Mouse (Mus musculus) heart, embryonic 12.5 days (tissue): ENCODE results near the gene Mpp3. TPM values are rescaled to one million over a fixed set of nuclear protein-coding genes. Genes with fewer than 3 reads are reported as not detected.
A peak's percentile ranks its signal among the peaks of the same experiment; 100 is the strongest.

Experiments
- ATAC-seq: fragments of 200-750 bp; cut with Nextera tagmentation; 2 replicates; pipeline ENCODE4 v1.8.0; 2017; ENCODE audit warnings: moderate TSS enrichment, moderate library complexity; ENCODE audit not compliant: insufficient number of reproducible peaks, low FRiP score
- H3K27ac ChIP-seq: fragments of 300-500 bp; sonication (generic); 2 replicates; pipeline ENCODE4 v1.5.1; 2016; ENCODE audit warnings: mild to moderate bottlenecking, moderate library complexity; ENCODE audit not compliant: poor library complexity, severe bottlenecking
- H3K27me3 ChIP-seq: fragments of 300-500 bp; sonication (generic); replicated peaks from 2 replicates; pipeline ENCODE4 v1.6.1; 2016; ENCODE audit warnings: mild to moderate bottlenecking, moderate library complexity
- H3K36me3 ChIP-seq: fragments of 300-500 bp; sonication (generic); 2 replicates; pipeline ENCODE4 v1.6.1; 2016; ENCODE audit warnings: mild to moderate bottlenecking, moderate library complexity
- H3K4me1 ChIP-seq: fragments of 300-500 bp; sonication (generic); replicated peaks from 2 replicates; pipeline ENCODE4 v1.6.1; 2016; ENCODE audit warnings: mild to moderate bottlenecking
- H3K4me2 ChIP-seq: fragments of 300-500 bp; sonication (generic); 2 replicates; pipeline ENCODE4 v1.6.1; 2016; ENCODE audit warnings: mild to moderate bottlenecking, moderate library complexity
- H3K4me3 ChIP-seq: fragments of 300-500 bp; sonication (generic); 2 replicates; pipeline ENCODE4 v1.5.1; 2016; ENCODE audit warnings: mild to moderate bottlenecking
- H3K9ac ChIP-seq: fragments of 300-500 bp; sonication (generic); 2 replicates; pipeline ENCODE4 v1.6.1; 2016; ENCODE audit warnings: mild to moderate bottlenecking, moderate library complexity
- H3K9me3 ChIP-seq: fragments of 300-500 bp; sonication (generic); replicated peaks from 2 replicates; pipeline ENCODE4 v1.6.1; 2016; ENCODE audit warnings: mild to moderate bottlenecking, moderate library complexity
- WGBS: fragments of 180-500 bp; shearing (Covaris S2); methylation state at CpG from one replicate; pipeline ENCODE4 v1.1.7; 2016; 5-methylcytosine and 5-hydroxymethylcytosine counted together
- polyA plus RNA-seq: library from polyadenylated mRNA; unstranded; fragments of >200 nt; fragmentation: Nextera tagmentation; extraction: Ambion mirVana; gene quantifications from 2 replicates; pipeline ENCODE4 v1.2.1, GENCODE M21; 2016

Mpp3 gene
- 4.1 and 4.5 TPM in 2 replicates for polyA plus RNA-seq

DNA sequence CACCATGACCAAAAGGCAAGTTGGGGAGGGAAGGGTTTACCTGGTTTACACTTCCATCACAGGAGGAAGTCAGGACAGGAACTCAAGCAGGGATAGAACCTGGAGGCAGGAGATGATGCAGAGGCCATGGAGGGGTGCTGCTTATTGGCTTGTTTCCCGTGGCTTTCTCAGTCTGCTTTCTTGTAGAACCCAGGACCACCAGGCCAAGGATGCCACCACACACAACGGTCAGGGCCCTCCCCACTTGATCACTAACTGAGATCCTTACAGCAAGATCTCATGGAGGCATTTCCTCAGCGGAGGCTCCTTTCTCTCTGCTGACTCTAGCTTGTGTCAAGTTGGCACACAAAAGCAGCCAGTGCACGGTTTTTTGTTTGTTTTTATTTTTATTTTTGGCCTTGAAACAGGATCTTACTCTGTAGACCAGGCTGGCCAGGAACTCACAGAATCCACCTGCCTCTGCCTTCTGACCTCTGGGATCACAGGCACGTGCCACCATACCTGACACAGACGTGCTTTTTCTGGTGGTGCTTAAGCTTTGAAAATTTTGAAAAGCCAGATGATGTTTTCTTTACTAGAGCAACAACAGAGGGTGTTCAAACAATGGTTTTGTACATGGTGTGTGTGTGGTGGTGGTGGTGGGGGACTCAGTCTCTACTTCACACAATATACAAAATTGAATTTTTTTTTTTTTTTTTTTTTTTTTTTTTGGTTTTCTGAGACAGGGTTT lies at the start of gene Mpp3:
Gene Mpp3, minus strand, starts transcription at position 375 of the 730 bp plus-strand sequence.
- Histone ChIP-seq H3K4me3 (peak within 1 kb of the TSS; percentile 79), H3K36me3 (no peaks in the 10 kb centered on the region), H3K9ac (peak within 1 kb of the TSS; percentile 81), H3K27ac (no peak within 1 kb of the TSS), H3K9me3 (no peaks in the 10 kb centered on the region), H3K4me2 (peak within 1 kb of the TSS; percentile 99), H3K27me3 (peaks cover 36% of the 10 kb centered on the region), H3K4me1 (peaks cover 24% of the 10 kb centered on the region)
- ATAC-seq = no peak
- WGBS = 70% methylated on average over 6 of the region's 6 CpGs

DNA sequence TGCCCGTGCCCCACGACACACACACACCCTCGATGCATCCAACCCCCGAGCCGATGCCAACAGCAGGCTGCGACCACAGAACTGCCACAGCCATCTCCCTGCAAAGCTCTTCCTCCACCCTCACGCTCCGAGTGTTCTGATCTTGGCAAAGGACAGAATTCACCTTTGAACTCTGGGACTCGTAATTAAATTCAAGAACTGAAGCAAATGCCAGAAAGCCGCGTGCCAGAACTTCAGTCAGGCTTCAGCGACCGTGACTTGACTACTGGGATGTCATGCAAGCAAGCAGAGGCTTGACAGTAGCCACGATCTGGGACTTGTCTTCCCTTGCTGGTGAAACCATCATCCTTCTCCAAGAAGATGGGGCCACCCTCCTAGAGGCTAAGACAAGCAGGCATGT lies 45.5 kb upstream of the Mpp3 start:
- Histone ChIP-seq H3K27ac (no peak overlapping the region), H3K4me1 (peaks cover 7% of the 10 kb centered on the region), H3K9ac (no peak overlapping the region), H3K9me3 (no peaks in the 10 kb centered on the region), H3K4me2 (no peak overlapping the region), H3K36me3 (peaks cover 27% of the 10 kb centered on the region), H3K4me3 (no peak overlapping the region), H3K27me3 (no peaks in the 10 kb centered on the region)
- WGBS = 88% methylated on average over 14 of the region's 14 CpGs
- no peak for ATAC-seq

DNA sequence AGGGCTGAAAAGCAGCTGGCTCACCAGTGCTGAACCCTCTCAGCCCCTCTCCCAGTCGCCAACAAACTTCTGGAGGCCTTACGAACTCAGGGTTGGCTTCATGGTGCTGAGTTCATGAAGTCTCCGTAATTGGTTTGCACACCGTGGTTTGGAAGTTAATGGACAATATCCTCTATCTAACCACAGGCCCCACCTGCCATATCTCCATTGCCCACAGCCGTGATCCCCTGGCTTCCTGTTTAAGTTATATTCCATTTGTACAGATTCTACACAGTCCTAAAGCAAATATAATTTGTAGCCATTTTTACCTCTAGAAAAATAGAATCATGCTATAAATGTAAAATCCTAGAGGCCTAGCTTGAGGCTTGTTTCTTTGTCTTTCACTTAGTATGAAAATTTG lies 44.5 kb upstream of the Mpp3 start:
- Histone ChIP-seq H3K36me3 (peaks cover 20% of the 10 kb centered on the region), H3K9me3 (no peaks in the 10 kb centered on the region), H3K4me2 (no peak overlapping the region), H3K4me1 (peaks cover 7% of the 10 kb centered on the region), H3K27ac (no peak overlapping the region), H3K4me3 (no peak overlapping the region), H3K27me3 (no peaks in the 10 kb centered on the region), H3K9ac (no peak overlapping the region)
- WGBS = 73% methylated on average over 5 of the region's 5 CpGs
- no peak for ATAC-seq

DNA sequence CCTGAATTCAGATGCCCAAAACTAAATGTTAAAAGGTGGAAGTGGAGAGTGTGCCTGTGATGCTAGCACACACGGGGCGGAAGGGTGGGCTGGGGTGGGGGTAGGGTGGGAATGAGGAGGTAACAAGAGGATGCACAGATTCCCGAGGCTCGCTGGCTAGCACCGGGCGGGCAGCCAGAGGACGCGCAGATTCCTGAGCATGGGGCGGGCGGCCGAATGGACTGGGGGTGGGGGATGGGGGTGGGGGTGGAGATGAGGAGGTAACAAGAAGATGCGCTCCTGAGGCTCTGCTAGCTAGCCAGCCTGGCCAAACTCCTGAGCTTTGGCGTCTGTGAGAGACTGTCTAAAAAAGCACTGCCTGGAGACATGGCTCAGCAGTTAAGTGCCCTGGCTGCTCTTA lies 42.2 kb upstream of the Mpp3 start:
- peaks cover 7% of the 10 kb centered on the region for H3K4me1 ChIP-seq
- WGBS = 2% methylated on average over 13 of the region's 13 CpGs
- H3K27ac ChIP-seq = no peak overlapping the region
- H3K27me3 ChIP-seq = no peaks in the 10 kb centered on the region
- H3K4me3 ChIP-seq = peak overlapping the region; percentile 12; the same call in 1 of the 2 replicates
- ATAC-seq = 0 out of 2 replicates have a peak, but pooled peaks have one; percentile 33
- H3K36me3 ChIP-seq = peaks cover 12% of the 10 kb centered on the region; the same call in 1 of the 2 replicates
- peak overlapping the region; percentile 64 for H3K4me2 ChIP-seq
- H3K9ac ChIP-seq = peak overlapping the region; percentile 58; the same call in 1 of the 2 replicates
- no peaks in the 10 kb centered on the region for H3K9me3 ChIP-seq

DNA sequence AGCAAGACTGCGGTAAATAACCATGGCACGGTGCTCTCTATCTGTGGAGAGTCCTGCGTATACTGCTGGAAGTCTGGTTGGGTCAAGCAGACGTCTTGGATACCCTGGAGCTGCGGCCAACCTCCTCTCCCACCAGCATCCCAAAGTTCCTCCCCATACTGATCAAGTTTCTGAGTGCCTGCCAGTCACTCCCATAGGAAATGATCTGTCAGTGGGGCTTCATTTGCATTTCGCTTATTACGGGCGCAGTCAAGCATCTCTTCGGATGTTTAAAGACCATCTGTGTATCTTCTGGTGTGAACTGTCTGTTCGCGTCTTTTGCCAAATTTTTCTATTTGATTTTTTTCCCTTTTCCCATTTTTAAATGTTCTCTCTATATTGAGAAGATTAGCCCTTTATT lies 41.4 kb upstream of the Mpp3 start:
- no peak overlapping the region for H3K4me3 ChIP-seq
- H3K27ac ChIP-seq = no peak overlapping the region
- H3K4me2 ChIP-seq = no peak overlapping the region
- 56% methylated on average over 11 of the region's 11 CpGs for WGBS
- H3K27me3 ChIP-seq = no peaks in the 10 kb centered on the region
- H3K4me1 ChIP-seq = peaks cover 7% of the 10 kb centered on the region
- no peaks in the 10 kb centered on the region for H3K9me3 ChIP-seq
- H3K9ac ChIP-seq = no peak overlapping the region
- H3K36me3 ChIP-seq = peaks cover 11% of the 10 kb centered on the region; the same call in 1 of the 2 replicates
- ATAC-seq = no peak

DNA sequence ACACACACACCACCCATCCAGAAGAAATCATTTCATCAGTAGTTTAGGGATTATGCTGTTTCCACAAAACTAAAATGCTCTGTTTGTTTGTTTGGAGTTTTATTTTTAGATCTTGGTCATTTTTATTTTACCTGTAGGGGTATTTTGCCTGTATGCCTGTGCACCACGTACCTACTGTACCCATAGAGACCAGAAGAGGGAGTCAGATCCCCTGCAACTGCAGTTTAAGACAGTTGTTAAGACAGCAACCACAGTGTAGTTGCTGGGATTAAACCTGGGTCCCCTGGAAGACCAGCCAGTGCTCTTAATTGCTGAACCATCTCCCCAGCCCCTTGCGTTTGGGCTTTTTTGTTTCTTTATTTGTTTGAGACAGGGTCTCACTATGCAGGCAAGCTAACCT lies 40.7 kb upstream of the Mpp3 start:
- no peak overlapping the region for H3K27ac ChIP-seq
- WGBS = 33% methylated on average over 2 of the region's 2 CpGs
- no peak overlapping the region for H3K4me3 ChIP-seq
- no peak overlapping the region for H3K9ac ChIP-seq
- H3K9me3 ChIP-seq = no peaks in the 10 kb centered on the region
- H3K4me2 ChIP-seq = no peak overlapping the region
- peaks cover 7% of the 10 kb centered on the region for H3K4me1 ChIP-seq
- ATAC-seq = no peak
- peaks cover 11% of the 10 kb centered on the region for H3K36me3 ChIP-seq
- H3K27me3 ChIP-seq = no peaks in the 10 kb centered on the region

DNA sequence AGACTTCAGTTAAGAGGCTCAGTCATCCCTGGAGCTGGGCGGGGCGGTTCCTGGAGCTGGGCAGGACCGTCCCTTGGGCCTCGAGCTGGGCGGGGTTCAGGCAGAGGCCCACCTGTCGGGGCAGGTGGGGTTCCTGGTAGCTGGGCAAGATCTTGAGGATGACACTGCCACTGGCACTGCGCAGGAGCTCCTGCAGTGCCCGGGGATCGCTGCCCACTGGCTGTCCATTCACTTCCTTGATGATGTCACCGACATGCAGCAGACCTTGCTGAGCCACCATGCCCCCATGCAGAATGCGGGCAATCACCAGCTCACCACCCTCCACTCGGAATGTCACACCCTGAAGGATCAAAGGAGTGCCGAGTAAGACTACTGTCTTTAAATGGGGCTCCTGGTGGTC lies 34.8 kb upstream of the Mpp3 start:
- H3K27ac ChIP-seq = no peak overlapping the region
- no peaks in the 10 kb centered on the region for H3K9me3 ChIP-seq
- H3K9ac ChIP-seq = no peak overlapping the region
- WGBS = 68% methylated on average over 13 of the region's 13 CpGs
- peaks cover 40% of the 10 kb centered on the region for H3K36me3 ChIP-seq
- H3K27me3 ChIP-seq = peaks cover 13% of the 10 kb centered on the region
- H3K4me2 ChIP-seq = no peak overlapping the region
- H3K4me3 ChIP-seq = no peak overlapping the region
- no peak for ATAC-seq
- peaks cover 8% of the 10 kb centered on the region; the same call in 1 of the 2 replicates for H3K4me1 ChIP-seq

DNA sequence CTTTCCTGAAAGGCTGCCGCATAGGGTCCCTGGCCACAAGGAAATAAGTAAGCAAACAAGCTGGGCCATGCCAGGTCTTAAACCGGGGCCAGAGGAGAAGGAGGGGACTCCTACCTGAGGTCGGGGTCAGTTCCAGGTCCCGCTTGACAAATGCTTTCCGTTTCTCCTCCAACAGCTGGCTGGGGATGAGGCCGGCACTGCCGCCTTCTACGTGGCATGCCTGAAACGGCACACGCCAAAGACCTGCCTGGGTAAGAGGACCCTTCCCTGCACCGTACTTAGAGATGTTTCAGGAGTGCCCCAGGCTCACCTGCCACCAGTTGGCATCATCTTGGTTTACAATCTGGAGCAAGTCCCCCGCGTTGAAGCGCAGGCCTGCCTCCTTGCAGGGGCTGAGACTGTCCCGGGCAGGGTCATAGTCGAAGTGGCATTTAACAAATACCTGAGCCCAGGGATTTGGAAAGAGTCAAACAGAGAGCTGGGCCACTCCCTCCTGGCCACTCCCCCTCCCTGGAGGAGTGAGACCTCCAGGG lies 33.7 kb upstream of the Mpp3 start:
- no peak for ATAC-seq
- H3K4me3 ChIP-seq = no peak overlapping the region
- WGBS = 37% methylated on average over 16 of the region's 16 CpGs
- no peaks in the 10 kb centered on the region for H3K9me3 ChIP-seq
- H3K4me1 ChIP-seq = peaks cover 8% of the 10 kb centered on the region; the same call in 1 of the 2 replicates
- no peak overlapping the region for H3K9ac ChIP-seq
- peak overlapping the region; percentile 90 for H3K4me2 ChIP-seq
- peaks cover 13% of the 10 kb centered on the region for H3K27me3 ChIP-seq
- H3K27ac ChIP-seq = no peak overlapping the region
- H3K36me3 ChIP-seq = peaks cover 40% of the 10 kb centered on the region

DNA sequence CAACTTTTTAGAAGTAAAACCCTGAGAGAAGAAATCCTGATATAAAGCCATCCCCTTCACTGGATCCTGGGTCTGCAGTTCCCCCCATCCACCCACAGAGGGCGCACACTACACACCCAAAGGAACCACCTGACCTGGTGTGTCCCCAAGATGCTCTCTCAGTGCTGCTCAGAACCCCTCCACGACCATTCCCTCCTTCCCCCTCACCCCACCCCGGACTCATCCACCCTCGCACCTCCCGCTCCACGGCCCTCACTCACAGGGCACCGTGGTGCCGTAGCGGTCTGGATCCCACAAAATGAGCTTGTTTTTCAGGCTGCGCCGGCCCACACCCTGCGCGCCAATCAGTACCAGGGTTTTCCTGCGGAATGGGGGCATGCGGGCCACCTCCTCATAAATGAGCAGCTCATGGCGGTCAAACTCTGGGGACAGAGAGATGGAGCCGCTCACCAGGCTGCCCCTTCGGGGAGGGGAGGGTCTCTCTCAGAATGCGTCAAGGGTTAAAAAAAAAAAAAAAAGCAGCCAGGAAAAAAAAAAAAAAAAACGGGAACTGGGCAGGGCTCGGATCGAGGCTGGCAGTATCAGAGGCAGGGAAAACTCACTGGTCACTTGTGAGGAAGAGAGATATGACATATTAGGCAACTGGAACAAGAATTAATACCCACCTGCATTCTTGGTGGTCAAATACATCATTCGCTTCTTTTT lies 33.1 kb upstream of the Mpp3 start:
- Histone ChIP-seq H3K4me1 (peaks cover 8% of the 10 kb centered on the region; the same call in 1 of the 2 replicates), H3K9ac (peak overlapping the region; percentile 62; the same call in 1 of the 2 replicates), H3K4me2 (peak overlapping the region; percentile 90), H3K4me3 (peak overlapping the region; percentile 46), H3K36me3 (peaks cover 40% of the 10 kb centered on the region), H3K27me3 (peaks cover 13% of the 10 kb centered on the region), H3K9me3 (no peaks in the 10 kb centered on the region), H3K27ac (no peak overlapping the region)
- WGBS = 5% methylated on average over 23 of the region's 23 CpGs
- peak; percentile 53 for ATAC-seq

DNA sequence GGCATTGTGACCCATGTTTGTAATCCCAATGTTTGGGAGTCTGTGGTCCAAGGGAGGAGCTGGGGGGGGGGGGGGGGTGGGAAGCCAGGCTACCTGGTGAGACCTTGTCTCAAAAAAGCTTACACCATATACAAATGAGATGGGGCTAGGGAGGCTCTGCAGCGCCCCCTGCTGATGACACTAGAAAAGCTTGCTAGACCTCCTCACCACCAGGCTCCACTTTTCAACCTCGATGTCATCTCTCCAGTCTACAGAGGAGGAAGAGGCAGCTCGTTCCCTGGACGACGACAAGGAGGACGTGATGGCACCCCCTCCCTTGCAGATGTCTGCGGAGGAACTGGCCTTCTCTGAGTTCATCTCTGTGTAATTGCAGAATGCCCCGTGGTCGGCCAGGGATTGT lies 25.6 kb upstream of the Mpp3 start:
- ATAC-seq = no peak

DNA sequence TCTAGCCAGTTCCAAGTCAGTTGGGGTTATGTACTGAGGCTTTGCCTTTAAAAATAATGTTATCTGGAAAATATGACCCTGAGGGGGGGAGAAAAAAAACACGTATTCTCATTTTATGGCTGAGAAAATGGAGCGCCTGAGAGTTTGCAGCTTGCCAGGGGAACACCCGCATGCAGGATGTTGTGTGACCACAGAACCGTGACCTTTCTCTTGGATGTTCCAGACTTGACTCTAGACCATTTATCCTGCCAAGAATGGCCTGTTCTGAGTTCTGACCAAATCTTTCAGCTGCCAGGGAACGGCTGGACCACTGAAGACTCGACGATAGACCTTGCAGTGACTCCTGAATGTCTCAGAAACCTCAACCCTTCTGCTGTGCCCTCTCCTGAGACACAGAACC lies 24.9 kb upstream of the Mpp3 start:
- no peak overlapping the region for H3K4me2 ChIP-seq

More for the DNA sequence above, 25.6 kb upstream of the Mpp3 start:
- no peak overlapping the region for H3K9ac ChIP-seq
- no peak overlapping the region for H3K27ac ChIP-seq
- 0 out of 2 replicates have a peak, but pooled peaks cover 3% of the 10 kb centered on the region for H3K4me1 ChIP-seq
- 0 out of 2 replicates have a peak, but pooled peaks cover 3% of the 10 kb centered on the region for H3K27me3 ChIP-seq
- H3K36me3 ChIP-seq = peaks cover 7% of the 10 kb centered on the region
- no peak overlapping the region for H3K4me3 ChIP-seq
- WGBS = 25% methylated on average over 9 of the region's 9 CpGs
- no peaks in the 10 kb centered on the region for H3K9me3 ChIP-seq
- H3K4me2 ChIP-seq = no peak overlapping the region

More for the DNA sequence above, 24.9 kb upstream of the Mpp3 start:
- Histone ChIP-seq H3K9ac (no peak overlapping the region), H3K27me3 (0 out of 2 replicates have a peak, but pooled peaks cover 3% of the 10 kb centered on the region), H3K36me3 (peaks cover under 1% of the 10 kb centered on the region; the same call in 1 of the 2 replicates), H3K4me3 (no peak overlapping the region), H3K27ac (no peak overlapping the region), H3K4me1 (0 out of 2 replicates have a peak, but pooled peaks cover 3% of the 10 kb centered on the region), H3K9me3 (no peaks in the 10 kb centered on the region)
- no peak for ATAC-seq
- 67% methylated on average over 7 of the region's 7 CpGs for WGBS
